Comparison of ENCODE assay signal across 14 mouse cellular contexts in genomic region chr13:34892871-34893270, GRCm38 (mm10).
DNase-seq lines count a peak whose midpoint lies in the region.
"Had no signal": no experiment of that assay in that cellular context is flagged by ENCODE, and none has a peak within 500 bp of the region (broad histone marks: within the 10 kb centered on the region; RNA-seq: fewer than 3 reads in every experiment).

No protein-coding gene starts in this region.

- DNase-seq in retina, postnatal 1 day, result peak; percentile 72
- DNase-seq in retina, embryonic 14.5 days (ENCODE audit: low spot score), result no peak
- DNase-seq in retina, postnatal 7 days (ENCODE audit: low read depth, low spot score), result peak; percentile 60
- no peak for DNase-seq in frontal cortex, postnatal 36 days (ENCODE audit: low spot score in 2 of 2)
- DNase-seq: adrenal gland, adult 2 months; adrenal gland, adult 8-10 months; adrenal gland, postnatal 10 days; adrenal gland, postnatal 14 days; adrenal gland, postnatal 25 days; adrenal gland, postnatal 36 days; B cell, adult 2 months; cerebellum, adult 11 months; cerebellum, adult 11-12 months; cerebellum, adult 18-20 months had no signal

Comparison
In these comparisons a context has a peak if more than half of its experiments do, and no peak if none do; other contexts are left out.
1. DNase-seq: peak in retina, postnatal 1 day (single experiment) and retina, postnatal 7 days (single experiment); none in retina, embryonic 14.5 days (single experiment) and frontal cortex, postnatal 36 days (0 of 2).